Mouse (Mus musculus): ENCODE data around the gene Mael.

Mael gene

DNA sequence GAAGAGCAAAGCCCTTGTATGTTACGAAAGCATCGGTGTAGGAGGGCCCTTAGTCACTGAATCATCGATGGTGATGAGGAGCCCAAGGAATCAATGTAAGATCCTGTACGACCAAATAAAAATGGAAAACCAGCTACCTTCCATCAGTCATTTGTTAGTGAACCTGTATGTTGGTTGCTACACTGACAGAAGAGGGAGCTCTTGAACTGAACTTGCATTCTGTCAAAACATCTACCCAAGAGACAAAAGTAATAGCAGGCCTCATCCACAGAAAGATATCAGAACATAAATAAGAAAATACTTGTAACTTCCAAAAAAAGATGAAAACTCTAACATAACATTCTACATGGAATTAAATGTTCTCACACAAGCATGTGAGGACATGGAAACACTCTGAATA is 24.4 kb downstream of the Mael start:
- no peak for DNase-seq (ENCODE audit: extremely low read depth, insufficient read length, low spot score)

DNA sequence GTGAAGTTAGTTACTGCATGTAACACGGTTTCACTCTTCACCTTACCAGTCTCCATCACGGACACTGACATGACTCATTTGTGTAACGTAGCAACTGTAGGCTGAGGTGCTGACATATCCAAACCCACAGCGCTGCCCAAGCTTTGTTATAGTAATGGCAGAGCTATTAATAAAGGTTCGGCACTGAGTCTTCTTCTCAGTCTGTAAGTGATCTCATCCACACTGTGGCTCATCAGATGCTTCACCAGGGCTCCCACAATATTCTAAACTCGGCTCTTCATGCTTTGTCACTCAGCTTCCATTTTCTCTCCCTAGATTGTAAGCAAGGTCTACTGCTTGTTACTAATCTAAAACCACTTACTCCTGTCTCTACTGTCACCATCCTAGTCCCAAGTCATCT is 29.2 kb downstream of the Mael start:
- no peak for DNase-seq (ENCODE audit: extremely low read depth, insufficient read length, low spot score)

DNA sequence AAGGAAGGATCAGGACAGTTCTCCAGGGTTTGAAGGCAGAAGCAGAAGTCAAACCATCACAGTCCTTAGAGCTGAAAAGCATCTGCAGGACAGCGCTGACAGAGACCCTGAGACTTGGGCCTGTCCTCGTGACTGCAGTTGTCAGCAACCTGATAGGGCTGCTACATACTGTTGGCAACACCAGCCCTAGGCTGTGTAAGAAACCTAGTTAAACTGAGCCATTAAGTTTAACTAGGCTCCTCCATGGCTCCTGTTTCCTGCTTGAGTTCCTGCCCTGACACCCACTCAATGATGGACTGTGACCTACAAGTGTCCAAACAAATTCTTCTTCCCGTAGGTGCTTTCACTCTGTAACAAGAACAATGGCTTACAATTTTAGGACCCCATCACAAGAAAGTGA is 33.4 kb downstream of the Mael start:
- DNase-seq (ENCODE audit: extremely low read depth, insufficient read length, low spot score), result no peak

DNA sequence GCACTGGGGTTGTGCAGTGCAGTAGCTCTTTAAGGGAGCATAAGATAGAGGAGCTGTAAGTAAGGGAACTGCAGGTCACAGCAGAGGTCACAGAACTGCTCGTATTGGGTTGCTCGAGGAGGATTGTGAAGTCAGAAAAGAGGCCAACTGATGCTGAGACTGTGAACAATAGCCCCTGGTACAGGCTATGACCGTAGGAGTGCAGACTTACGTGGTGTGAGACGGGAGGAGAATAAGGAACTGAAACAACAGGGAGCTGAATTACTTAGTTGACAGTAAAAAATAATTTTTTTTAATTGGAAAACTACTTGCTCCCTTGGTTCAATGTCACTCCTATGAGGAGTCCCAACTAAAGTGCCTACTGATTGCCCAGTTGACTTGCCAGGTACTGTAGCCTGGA is 34.4 kb downstream of the Mael start:
- no peak for DNase-seq (ENCODE audit: extremely low read depth, insufficient read length, low spot score)

DNA sequence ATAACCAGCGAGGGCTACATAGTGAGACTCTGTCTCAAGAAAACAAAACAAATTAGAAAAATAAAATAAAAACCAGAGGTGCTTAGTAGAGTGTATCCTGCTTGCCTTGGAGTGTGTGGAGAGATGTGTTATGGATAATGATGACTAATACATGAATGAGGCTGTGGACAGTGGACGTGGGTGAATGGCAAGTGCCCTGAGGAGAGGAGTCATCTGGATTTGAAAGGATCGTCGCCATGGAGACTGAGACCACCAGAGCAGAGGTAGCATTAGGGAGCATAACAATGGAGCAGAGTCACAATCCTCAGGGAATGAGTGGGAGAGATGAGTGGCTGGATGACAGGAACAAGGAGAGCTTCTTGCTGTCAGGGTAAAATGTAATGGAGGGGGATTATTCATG is 48.7 kb downstream of the Mael start:
- no peak for DNase-seq (ENCODE audit: extremely low read depth, insufficient read length, low spot score)

DNA sequence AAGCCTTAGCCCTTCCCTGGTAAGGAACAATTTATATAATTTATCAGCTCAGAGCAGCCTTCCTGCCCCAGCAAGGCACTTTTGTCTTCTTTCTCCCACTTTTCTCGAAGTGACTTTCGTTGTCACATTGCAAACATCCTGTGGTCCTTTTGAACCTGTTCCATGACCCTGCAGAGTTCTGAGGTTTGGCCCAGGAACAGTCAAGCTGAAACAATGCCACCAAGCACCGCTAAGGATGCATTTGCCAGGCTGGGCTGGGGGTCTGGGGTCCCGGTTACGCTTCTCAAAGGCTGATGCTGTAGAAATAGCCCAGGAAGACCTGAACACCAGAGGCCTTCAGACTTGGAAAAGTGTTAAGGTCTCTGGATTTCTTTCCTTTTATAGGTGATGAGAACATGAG is 53.2 kb downstream of the Mael start:
- DNase-seq (ENCODE audit: extremely low read depth, insufficient read length, low spot score), result no peak

DNA sequence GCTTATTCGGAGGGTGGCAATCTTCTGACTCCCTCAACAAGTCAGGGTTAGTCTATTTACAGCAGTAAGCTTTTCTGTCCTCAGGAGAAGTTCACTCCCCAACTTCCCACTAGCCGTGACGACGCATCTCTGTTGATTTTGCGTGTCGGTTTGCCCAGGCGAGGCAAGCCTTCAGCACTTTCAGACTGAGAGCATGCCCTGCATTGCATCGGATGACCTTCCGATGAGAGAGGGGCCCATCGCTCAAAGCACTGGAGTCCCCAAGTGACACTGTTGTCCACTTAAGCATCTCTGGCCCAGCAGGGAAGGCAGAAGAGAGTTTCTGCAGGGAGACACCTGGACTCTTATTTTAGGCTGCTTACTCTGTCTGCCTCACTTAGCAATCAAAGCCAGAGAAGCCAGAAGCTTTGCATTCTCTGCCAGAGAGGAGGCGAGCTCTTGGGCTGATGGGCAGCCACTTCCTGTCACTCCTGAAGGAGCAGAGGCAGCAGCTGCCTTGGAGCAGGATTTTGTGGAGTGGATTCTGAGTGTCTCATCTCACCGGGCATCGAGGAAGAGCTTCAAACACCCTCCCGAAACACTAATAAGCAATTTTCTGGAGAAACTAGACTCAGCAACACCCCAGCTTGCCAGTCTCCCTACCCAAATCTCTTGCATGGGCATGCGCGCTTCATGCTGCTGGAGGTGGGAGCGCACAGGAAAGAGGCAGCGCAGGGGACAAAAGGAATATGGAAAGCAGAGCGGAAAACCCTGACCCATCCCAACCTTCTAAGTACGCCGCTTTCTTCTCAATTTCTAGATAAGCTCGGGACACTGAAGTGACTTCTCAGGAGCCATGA is 53.9 kb downstream of the Mael start:
- no peak for DNase-seq (ENCODE audit: extremely low read depth, insufficient read length, low spot score)

DNA sequence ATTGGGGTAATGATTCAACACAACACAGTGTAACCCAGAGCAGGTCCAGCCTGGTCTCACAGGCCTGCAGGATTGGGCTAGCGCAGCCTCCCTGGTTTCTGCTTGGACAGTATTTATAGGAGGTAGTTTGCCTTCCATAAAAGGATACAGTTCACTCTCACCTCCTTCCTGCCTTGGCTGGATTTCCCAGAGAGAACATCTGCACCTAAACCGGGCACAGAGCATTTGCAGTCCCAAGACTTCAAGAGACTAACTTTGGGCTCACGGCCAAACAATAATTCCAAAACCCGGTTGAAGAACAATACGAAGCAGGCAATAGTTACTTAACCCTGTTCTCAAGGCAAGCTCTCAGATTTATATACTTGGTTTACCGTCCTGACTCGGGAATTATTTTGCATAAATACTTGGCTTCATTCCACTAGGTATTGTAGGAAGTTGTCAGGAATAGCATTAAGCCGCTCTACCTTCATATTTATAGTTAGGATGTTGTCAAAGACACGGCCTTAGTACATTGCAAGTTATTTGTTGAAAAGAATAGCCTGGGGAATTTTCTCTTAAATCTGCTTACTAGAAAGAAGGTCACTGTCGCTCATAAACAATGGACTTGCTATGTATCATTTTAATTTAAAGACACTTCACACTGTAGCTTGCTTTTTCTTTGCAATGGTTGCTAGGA is 55.5 kb downstream of the Mael start:
- no peak for DNase-seq (ENCODE audit: extremely low read depth, insufficient read length, low spot score)

DNA sequence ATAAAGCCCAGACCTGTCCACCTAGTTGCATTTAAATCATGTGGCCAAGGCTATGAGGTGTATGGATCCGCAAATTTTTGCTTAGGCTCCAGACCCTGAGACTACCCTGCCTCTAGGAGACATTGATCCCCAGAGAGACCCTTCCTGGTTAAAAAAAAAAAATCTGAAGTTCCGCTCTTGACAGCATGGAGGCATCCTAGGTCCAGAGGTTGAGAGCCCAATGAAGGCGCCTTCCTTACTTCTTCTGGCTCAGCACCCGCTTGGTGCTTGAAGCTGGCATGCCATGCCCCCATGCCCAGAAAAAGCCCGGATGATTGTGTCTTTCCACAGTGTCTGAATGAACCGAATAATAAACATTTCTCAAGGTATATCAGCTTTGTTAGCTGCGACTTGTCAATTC is 57.0 kb downstream of the Mael start:
- no peak for DNase-seq (ENCODE audit: extremely low read depth, insufficient read length, low spot score)

DNA sequence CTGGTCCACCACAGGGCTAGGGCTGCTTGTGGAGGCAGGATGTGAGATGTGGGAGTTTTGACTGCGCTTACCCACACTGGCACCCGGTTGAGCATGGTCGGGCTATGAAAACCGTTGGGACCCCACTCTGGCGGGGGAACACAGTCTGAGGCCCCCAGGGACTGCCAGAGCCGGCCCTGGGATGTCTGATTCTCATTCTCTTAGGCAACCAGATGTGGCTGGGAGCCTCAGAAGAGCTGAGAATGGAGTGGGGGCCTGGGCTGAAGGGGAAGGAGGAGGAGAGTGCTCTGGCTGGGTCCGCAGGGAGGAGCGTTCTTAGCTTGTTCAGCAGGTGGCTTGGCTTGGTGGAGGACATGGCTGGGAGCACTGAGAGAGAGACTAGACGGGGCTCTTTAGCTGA is 64.9 kb downstream of the Mael start:
- no peak for DNase-seq (ENCODE audit: extremely low read depth, insufficient read length, low spot score)

DNA sequence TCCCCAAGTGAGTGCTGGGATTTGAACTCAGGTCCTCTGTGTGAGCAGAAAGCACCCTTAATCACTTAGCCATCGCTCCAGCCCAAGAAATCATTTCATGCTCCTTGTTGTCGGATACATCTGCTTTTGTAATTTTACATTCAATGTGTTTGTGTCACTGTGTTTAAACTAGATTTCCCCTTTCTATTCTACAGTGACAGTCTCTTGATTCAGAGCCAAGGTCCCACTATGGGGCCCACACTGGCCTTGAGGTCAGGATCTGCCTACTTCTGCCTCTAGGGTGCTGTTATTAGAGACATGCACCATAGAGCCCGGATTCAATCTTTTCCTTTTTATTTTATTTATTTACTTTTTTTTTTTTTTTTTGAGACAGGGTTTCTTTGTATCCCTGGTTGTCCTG is 65.6 kb downstream of the Mael start:
- no peak for DNase-seq (ENCODE audit: extremely low read depth, insufficient read length, low spot score)

DNA sequence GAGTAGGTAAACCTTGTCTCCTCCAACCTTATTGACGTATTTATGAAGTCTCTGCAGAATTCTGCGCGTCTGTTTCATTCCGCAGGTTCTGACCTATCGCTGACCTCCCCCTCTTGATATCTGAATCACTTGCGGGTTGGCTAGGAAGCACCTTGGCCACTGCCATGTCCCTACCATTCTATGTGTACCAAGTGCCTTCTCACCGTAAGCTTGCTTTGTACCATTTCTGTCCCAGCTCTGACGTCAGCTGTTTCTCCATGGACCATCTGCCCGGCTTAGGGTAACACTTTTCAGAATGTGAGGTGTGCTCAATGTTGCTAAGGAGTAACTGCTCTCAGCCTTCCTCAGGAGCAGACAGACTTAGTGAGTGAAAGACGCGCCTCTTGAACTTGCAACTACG is 67.7 kb downstream of the Mael start:
- no peak for DNase-seq (ENCODE audit: extremely low read depth, insufficient read length, low spot score)

DNA sequence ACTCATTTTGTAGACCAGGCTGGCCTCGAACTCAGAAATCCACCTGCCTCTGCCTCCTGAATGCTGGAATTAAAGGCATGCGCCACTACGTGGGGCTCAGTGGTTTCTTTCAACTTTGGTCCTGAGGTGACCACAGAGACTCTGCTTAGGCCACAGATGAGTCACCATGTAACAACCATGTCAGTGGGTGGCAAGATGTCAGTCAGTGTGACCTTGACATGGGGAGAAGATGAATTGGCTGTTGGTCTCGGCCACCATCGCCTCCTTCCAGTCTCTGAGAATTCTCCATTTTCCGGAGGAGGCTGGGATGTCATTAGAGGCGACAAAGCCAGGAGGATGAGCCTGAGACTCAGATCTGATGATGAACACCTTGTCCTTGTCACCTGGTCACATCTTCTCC is 68.8 kb downstream of the Mael start:
- no peak for DNase-seq (ENCODE audit: extremely low read depth, insufficient read length, low spot score)

DNA sequence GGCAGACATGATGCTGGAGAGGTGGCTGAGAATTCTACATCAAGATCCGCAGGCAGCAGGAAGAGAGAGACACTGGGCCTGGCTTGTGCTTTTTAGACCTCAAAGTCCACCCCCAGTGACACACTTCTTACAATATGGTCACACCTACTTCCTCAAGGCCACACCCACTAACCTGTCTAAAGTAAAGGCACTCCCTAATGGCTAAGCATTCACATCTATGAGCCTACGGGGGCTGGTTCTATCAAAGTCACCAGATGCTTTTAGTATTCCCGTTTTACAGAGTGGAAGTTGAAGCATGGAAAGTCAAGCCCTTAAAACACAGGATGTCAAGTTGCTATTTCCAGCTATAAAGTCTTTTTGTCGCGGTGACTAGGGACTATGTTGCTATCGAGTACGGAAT is 70.5 kb downstream of the Mael start:
- no peak for DNase-seq (ENCODE audit: extremely low read depth, insufficient read length, low spot score)

DNA sequence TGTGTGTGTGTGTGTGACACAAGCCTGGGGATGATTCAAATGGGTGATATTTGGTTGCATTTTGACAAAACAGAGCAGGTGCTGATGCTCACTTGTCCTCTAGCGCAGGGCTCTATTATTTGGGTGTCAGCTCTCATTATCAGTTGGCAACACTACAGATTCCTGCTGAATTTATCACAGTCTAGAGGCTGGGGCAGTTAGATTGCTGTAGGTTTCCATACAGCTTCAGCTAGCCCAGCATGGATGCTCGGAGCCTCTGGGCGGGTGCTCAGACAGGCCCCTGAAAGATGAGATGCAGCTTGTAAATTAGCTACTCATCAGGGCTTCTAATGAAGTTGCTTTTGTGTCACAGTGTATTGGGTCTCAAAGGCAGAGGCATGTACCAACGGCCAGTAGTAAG is 71.1 kb downstream of the Mael start:
- no peak for DNase-seq (ENCODE audit: extremely low read depth, insufficient read length, low spot score)

DNA sequence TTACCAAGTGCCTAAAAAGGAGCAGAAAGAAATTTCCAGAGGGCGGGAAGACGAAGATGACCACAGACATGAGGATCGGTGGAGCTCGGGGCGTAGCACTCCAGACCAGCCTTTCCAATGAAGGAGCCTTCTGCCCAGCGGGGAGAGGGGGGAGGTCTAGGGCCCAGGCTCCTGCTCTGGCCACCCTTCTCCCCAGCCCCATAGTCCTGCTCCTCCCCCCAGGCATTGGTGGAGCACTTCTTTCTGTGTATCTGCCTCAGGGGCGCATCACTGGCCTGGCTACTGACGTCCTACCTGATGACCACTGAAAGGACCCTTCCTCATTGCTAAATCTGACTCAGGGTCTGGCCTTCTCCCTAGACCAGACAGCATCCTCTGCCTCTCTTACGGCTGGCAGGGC is 73.4 kb downstream of the Mael start:
- DNase-seq (ENCODE audit: extremely low read depth, insufficient read length, low spot score), result no peak

DNA sequence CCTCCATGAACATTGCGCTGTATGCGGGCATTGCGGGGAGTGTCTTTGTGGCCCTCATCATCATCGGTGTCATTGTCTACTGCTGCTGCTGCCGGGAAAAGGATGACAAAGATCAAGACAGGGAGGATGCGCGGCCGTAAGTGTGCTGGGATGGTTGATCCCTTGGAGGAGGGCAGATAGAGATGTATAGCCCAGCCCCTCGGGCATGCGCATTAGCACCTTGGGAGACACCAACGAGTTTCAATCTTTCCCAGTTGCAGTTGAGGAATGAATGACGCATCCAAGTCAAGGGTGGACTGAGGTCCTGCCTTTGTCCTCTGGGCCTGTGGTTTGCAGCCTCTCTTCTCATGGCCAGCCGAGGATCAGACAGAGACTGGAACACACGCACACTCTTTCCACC is 74.0 kb downstream of the Mael start:
- DNase-seq (ENCODE audit: extremely low read depth, insufficient read length, low spot score), result no peak

DNA sequence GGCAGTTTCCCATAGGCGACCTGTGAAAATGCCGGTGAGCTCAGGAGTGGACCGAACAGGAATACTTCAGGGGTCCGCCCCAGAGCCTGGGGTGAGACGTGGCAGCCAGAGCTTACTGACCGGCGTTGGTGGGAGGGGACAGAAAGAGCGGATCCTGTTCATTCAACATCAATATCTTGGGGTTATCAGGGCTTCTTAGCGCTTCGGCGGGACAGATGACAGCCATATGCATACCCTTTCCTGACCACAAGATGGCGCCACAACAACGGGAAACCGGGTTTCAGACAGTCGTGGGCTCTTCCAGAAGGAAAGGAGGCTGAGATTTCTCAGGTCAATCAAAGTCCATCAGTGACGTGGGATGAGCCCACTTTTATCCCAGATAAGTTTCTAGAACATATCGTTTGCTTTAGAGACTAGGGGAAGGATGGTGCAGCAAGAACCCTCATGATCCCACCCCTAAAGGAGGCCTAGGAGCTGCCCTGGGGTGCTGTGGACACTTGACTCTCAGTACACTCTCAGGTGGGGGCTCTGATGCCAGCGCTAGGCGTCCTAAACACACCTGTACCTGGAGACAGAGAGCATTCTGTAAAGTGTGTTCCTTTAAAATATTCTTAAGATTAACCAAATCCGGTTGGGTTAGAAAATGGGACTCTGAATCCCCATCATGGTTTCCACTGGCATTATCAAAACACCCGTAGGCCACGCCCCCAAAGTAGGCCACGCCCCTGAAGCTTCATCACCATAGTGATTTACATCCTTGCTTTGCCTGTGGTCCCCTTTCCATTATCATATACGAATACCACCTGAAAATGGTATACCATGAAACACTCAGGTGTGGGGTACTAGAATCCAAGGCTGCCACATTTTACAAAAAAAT is 77.7 kb downstream of the Mael start:
- peak; percentile 44 for DNase-seq (ENCODE audit: extremely low read depth, insufficient read length, low spot score)

DNA sequence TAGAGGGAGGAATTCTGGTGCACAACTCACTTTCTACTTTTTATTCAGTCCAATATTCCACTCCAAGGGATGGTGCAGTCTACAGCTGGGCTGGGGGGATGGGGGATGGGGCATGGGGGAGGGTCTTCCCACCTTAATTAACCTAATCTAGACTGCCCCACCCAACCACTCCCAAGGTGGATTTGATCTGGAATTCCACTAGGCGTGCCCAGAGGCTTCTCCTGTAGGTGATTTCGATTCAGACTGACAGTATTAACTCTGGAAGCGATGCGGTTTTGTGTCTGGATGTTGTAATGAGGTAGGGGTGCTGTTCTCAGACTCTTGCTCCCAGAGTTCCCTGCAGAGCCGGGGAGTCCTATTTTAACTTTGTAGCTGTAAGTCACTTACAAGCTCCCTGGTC is 78.4 kb downstream of the Mael start:
- DNase-seq (ENCODE audit: extremely low read depth, insufficient read length, low spot score), result no peak

DNA sequence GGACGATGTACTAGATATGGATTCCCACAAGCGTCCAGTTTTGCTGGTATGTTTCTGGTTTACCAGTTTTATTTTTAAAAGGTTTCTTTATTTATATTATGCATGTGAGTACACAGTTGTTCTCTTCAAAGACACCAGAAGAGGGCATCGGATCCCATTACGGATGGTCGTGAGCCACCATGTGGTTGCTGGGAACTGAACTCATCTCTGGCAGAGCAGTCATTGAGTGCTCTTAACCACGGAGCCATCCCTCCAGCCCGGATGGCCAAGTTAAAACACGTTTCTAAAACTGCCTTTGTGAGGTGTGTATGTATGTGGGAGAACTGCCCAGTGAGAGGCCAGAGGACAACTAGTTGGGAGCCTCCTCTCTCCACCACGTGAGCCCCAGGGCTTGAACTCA is 79.9 kb downstream of the Mael start:
- no peak for DNase-seq (ENCODE audit: extremely low read depth, insufficient read length, low spot score)

DNA sequence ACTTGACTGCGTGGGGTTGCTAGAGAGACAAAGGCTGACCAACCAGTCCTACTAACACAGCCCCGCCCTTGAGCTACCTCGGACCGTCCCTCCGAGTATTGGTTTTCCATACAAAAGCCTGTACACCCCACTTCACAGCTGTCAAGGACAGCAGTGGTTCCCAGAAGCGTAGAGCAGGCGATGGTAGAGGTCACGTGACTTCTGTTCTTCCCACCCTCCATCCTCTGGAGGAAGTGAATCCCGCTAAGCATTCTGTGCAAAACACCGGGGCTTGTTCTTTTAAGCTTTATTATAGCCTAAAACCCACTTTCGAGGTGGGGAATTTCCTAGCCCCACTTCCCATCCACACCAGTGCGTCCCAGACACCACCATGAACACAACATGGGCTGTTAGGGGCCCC is 80.8 kb downstream of the Mael start:
- no peak for DNase-seq (ENCODE audit: extremely low read depth, insufficient read length, low spot score)

DNA sequence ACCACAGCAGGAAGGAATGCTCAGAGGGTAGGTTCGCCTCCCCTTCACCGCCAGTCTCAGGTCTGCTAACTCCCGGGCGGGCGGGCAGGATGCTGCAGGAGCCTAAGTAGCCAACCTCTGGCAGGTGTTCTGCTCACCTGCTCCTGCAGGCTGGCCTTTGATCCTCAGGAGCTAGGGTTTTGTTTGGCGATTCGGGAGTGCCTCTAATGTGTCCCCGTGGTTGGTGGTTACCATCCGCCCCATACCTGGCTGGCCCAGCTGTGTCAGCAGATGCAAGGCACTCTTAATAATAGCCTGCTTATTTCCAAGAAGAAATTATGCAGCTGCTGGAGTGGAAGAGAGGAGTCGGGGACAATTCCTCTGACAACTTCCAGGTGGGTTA is 83.4 kb downstream of the Mael start:
- no peak for DNase-seq (ENCODE audit: extremely low read depth, insufficient read length, low spot score)
